13 mouse cellular contexts compared by ENCODE assay signal in the genomic region with DNA sequence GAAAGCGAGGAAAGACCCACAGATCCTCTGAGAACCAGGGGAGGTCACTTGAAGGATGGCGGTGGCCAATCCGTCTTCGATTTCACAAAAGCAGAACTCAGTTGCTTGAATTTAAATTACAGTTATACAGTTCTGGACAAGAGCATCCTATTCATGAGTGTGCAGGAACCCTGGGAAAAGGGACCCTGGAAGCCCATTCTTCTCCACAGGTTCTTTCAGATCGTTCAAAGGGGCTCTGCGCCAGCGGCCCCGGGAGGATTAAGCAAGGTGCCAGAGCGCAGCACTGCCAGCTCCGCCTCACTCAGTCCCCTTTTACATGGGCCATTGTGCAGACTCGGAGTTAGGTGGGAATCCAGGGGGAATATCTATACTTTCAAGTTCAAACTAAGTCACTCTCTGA.
DNase-seq lines count a peak whose midpoint lies in the region; TF ChIP-seq lines count a peak whose summit lies in the region.
"Had no signal": no experiment of that assay in that cellular context is flagged by ENCODE, and none has a peak within 500 bp of the region (broad histone marks: within the 10 kb centered on the region; RNA-seq: fewer than 3 reads in every experiment).

No protein-coding gene starts in this region.

- H3K27ac ChIP-seq in layer of hippocampus, adult 2 months: peak overlapping the region; percentile 70
- H3K27ac ChIP-seq: lung, embryonic 15.5 days had no signal

- H3K4me3 ChIP-seq in layer of hippocampus, adult 2 months: no peak overlapping the region
- H3K4me3 ChIP-seq: lung, embryonic 15.5 days; myocyte had no signal

- TF ChIP-seq POLR2A in brain, embryonic 14.5 days (IDR thresholded peaks at IDR 0.05; ENCODE audit: borderline replicate concordance, extremely low read depth, insufficient read depth, insufficient read length, poor library complexity, severe bottlenecking): no peak

- TF ChIP-seq CTCF in layer of hippocampus, adult 2 months (conservative IDR thresholded peaks at IDR 0.05): no peak
- no peak for TF ChIP-seq CTCF in brain, embryonic 14.5 days (IDR thresholded peaks at IDR 0.05; ENCODE audit: borderline replicate concordance, extremely low read depth, insufficient read depth, insufficient read length)

- DNase-seq in frontal cortex, postnatal 10 days (ENCODE audit: low spot score in 2 of 2): peak; percentile 39 to 49
- DNase-seq in frontal cortex, postnatal 36 days (ENCODE audit: low spot score in 2 of 2): no peak
- DNase-seq in layer of hippocampus, adult 2 months (ENCODE audit: low spot score in 2 of 2): peak; percentile 36 to 49
- no peak for DNase-seq in layer of hippocampus, adult 18-20 months (ENCODE audit: low spot score in 2 of 2)
- DNase-seq in brain, embryonic 14.5 days (ENCODE audit: low read depth): peak; percentile 77
- DNase-seq in layer of hippocampus, postnatal 10 days (ENCODE audit: low spot score in 2 of 2): peak; percentile 64 to 74
- no peak for DNase-seq in spleen, adult 12 weeks (ENCODE audit: low spot score)
- DNase-seq in embryo, embryonic 11 days: no peak
- DNase-seq: B cell, adult 2 months; kidney, adult 9 months; thymus, adult 18-20 months had no signal

Comparison
In these comparisons a context has a peak if more than half of its experiments do, and no peak if none do; other contexts are left out.
1. DNase-seq: peak in frontal cortex, postnatal 10 days (2 of 2), layer of hippocampus, adult 2 months (2 of 2), brain, embryonic 14.5 days (single experiment) and layer of hippocampus, postnatal 10 days (2 of 2); none in frontal cortex, postnatal 36 days (0 of 2), layer of hippocampus, adult 18-20 months (0 of 2), spleen, adult 12 weeks (single experiment) and embryo, embryonic 11 days (single experiment).